Mouse (Mus musculus) frontal cortex, postnatal 25 days (tissue): Measurements from ENCODE around the gene Prr22.

Source experiments
- DNase-seq, 2 experiments: peaks; one replicate each; pipeline ENCODE4 v3.0.0; 2022; ENCODE audit warnings: low spot score in 2 of 2

The Prr22 gene

DNA sequence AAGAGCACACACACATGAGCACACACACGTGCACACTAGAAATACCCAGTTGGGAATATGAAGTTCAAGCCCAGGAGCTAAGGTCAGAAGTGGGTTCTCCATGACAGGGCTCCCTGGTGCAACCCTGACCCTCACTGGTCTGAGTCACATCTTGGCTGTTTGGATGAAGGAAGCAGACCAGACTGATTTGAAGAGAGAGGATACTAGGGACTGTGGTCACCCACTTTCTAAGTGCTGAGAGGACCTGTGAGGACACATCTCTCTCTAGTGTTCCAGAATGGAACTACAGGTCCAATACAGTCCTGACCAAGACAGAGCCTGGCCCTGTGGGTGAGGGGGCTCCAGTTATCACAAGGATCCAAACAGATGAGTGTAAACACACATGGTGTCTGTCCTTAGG is 35.7 kb downstream of the Prr22 start:
- no peak for DNase-seq

DNA sequence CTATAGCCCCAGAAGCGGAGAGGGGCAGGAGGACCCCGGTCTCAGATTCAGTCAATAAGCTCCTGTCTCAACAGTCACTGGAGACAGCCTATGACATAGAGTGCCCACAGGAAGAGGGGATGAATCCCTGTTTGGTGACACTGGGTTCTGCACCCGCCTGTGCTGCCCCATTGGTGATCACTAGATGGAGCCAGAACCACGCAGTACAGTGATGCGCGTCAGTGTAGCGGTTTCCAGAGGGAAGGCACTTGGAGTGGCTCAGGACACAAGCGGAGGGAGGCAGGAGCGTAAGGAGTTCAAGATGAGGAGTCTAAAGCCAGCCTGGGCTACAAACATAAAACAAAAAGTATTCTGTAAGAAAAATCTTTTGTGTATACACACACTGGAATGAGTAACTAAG is 38.5 kb downstream of the Prr22 start:
- peak; percentile 72 to 78 for DNase-seq

DNA sequence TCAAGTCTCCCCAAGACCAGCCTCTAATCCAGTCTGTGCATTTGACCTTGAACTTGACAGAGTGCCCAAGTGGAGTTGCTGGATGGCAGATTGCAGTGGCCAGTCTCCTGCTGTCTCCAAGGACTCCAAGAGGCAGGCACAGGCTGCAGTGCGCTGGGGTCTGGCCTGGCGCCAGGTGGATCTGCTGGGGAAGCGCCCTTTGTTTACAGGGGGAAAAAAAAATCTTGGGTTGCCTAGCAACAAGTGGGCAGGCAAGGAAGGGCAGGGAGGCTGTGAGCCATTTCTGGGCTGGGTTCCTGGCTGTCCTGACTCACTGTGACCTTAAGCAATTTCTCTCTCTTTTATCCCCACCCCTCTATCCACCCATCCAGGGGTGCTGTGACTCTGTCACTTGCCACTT is 40.2 kb downstream of the Prr22 start:
- peak; percentile 50 to 57 for DNase-seq

DNA sequence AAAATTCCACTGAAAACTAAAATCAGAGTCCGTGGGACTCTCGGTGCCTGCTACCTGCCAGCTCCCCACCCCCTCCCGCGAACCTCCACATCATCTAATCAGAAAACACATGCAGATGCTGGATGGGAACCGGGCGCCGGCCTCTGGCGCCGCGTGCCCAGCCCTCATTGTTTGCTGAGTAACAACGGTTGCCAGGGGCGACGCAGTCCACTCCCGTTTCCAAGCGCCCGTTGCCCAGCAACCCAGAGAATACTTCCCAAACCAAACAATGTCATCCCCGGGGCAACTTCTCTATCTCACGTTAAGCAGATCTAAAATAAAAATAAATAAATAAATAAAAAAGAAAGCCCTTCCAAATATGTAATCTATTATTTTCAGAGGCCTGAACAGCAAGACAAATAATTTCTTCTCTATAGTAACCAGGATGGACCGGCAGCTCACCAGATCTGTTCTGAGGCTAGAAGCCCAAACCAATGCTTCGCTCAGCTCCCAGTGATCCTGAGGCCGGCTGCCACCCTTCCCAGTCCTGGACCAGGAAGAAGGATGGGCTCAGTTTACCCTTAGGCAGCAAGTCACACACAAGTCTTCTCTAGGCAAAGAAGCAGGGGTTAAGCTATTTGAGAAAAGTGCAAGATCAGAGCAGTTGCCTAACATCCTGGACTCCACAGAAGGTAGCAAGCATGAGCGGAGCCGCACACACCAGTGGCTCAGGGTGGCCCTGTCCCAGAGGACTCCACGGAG is 44.4 kb downstream of the Prr22 start:
- DNase-seq: peak; percentile 62 to 67

DNA sequence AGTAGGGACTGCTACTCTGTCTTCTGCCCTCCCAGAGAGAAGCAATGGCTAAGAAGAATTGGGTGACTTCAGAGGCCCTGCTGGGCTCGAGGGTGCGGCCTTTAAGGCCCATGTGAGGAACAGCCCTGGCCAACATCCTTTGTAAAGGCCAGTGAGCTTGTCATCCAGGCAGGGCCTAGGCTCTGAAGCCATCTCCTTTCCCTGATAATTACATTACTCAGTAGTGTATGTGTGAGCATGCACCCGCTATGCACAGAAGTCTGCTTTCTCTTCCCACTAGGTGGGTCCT is 45.0 kb downstream of the Prr22 start:
- no peak for DNase-seq

DNA sequence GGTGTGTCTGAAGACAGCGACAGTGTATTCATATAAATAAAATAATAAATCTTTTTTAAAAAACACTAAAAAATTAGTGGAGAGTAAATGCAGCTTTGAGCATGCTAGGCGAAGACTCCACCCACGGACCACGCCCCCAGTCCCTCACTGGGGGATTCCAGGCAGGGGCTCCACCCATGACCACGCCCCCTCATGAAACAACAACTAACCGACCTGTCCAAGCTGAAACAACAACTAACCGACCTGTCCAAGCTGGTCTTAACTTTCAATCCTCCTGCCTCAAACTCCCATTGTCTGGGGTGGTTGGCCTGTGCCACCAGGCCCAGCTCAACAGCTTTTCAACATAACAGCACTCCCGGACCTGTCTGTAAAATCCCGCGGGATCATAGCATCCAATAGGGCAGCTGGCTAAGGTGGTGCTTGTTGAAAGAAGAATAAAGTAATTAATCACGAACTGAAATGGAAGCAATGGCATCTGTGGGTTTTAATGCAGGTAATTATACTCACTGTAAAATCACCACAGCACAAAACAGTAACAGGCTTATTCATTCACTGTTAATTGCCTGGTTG is 48.1 kb downstream of the Prr22 start:
- DNase-seq: no peak

DNA sequence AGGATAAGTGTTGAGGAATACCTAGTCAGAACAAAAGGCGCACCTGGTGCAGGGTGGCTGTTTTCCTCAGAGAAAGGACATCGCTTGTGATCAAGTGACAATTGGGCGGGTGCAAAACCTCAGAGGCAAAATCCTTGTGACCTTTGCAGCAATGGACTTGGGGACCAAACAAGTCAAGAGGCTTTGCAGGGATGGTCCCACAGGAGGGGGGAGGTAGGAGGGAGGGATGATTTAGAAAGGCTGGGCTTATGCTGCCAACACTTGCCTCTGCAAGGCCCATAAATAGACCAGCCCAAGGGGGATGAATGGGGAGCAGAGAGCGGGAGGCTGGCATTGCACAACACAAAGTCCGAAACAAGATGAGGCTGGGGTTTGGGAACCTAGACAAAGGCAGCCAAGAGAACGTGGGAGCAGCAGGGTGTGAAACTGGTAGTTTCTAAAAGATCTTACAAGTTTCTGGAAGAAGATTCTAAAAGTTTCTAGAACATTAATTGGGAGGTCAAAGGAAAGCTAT is 49.0 kb downstream of the Prr22 start:
- DNase-seq: no peak

DNA sequence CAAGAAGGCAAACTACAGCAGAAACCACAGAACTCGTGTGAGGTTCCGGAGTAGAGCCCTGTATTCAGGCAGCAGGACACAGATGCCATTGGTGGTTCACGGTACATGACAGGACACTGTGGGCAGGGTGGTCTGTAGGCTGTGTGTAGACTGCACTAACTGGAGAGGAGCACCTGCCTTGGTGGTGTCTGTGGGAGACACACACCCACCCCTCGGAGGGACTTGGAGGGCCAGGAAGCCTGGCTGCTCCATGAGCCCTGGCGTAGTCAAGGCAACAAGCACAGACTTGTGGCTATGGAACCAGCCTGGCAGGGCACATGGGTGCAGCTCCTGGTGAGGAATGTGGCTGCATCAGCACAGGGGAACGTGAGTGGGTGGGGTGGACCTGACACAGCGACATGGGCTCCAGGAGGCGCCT is 49.7 kb downstream of the Prr22 start:
- no peak for DNase-seq
